Mouse (Mus musculus) left cerebral cortex, postnatal 10 days (tissue): ENCODE measurements around the gene Car14. TPM values are rescaled to one million over a fixed set of nuclear protein-coding genes. Genes with fewer than 3 reads are reported as not detected.
A peak's percentile ranks its signal among the peaks of the same experiment; 100 is the strongest.
"Not testable (repeated sequence)": the region's sequence is repeated elsewhere in the genome, so short reads cannot be mapped to it uniquely, and the experiment has no call there.

Source experiments
- DNase-seq, 2 experiments: peaks; one replicate each; pipeline ENCODE4 v3.0.0; 2021 to 2022; ENCODE audit warnings: low spot score in 2 of 2, mixed read lengths in 1 of 2; ENCODE audit errors: extremely low spot score in 1 of 2
- intact Hi-C: fragments of 180-260 bp; cut with DNase I; formaldehyde crosslinking; loops from one replicate; pipeline ENCODE4 v1.15.1; 2025
- total RNA-seq, 2 experiments: library from RNA; stranded (reverse); gene quantifications; 2 replicates each; pipeline ENCODE4 v1.2.3; 2021

The Car14 gene
- total RNA-seq, 2 experiments from 2014 or later, result 1.7 to 3.2 TPM

DNA sequence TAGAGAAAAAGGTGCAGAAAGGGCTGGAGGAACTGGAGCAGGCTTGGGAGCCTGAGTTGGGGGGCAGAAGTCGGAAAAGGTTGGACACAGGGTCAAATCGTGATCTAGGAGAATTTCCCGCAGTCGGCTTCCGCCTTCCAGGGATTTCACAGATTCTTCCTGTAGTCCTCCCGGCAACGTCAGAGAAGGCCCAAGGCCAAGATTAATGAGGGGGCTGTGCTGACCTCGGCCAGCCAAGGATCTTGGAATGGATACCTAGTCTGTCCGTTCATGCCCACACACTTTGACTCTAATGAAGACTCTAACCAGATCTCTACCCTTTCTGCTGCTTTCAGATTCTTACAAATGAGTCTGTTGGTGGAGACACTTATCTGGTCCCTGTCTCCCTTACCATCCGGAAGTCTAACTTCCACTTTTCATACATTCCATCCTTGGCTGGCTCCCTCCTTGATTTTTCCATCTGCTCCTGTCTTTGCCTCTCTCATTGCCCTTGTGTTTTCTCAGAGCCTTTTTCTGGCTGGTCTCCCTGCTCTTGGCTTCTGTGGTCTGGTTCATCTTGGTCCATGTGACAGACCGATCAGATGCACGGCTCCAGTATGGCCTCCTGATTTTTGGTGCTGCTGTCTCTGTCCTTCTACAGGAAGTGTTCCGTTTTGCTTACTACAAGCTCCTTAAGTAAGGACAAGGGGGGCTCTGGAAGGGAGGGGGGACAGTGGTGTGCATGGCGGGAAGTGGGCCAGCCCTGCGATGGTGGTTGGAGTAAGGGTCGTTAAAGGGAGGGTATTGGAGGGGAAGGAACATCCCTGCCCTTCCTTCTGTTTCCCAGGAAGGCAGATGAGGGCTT, 10.0 kb downstream of the Car14 start:
- DNase-seq, result peak in 1 of 2 experiments; percentile 81

DNA sequence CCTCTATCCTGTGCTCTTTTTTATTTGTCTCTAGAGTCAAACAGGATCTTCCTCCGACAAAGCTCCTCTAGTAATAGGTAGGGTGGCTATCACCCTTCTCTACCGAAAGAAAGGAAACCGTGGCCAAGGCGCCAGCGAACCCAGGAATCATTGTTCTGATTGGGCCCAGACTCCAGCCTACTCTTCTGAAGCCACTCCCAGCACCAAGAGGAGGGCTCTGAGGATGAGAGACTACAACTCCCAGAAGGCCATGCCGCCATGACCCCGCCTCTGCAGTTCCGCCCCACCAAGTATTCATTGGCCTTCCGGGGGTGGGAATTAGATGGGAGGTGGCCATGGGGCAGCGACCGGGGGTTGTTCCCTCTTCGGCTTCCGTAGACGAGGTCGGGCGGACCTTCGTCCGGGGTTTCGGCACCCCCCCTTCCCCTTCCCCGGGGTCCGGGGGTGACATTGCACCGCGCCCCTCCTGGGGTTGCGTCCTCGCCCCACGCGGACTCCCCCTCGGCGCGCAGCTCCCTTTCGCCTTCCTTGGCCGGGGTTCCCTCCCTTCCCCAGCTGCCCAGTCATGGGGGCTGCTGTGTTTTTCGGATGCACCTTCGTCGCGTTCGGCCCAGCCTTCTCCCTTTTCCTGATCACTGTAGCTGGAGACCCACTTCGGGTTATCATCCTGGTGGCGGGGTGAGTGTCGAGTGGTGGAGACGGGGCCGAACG, 10.7 kb downstream of the Car14 start, which contains the start of gene Aph1a:
TSS of gene Aph1a (plus strand) at position 364 of the 711 bp plus-strand sequence.
- DNase-seq, result peak; percentile 97 to 98
- intact Hi-C loops, result not testable (repeated sequence)

More for the DNA sequence above, 10.0 kb downstream of the Car14 start:
- intact Hi-C loops, result no loop called here

DNA sequence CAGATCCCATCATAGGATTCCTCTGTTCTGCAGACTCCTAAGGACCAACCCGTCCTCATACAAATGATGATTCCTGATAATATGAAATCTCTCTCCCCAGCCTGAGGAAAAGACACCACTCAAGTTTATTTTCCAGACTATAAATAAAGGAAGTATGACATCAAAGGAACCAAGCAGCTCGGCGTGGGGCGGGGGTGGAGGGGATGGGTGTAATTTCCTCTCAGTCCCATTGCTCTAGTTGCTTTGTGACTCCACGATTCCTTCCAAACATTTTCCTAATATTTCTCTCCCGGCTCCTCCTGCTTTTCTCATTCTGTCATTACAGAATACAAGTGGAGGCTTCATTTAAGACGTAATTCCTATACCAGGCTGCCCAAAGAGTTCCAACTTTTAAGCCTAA, 11.4 kb downstream of the Car14 start:
- intact Hi-C loops, result no loop called here
- DNase-seq, result peak in 1 of 2 experiments; percentile 68

GRCm38 (mm10) chr3:95892066-95893052, 12.1 kb downstream of the Car14 start:
- no peak for DNase-seq
- intact Hi-C loops, result no loop called here

- intact Hi-C loops, result no loop called here
- DNase-seq, result peak in 1 of 2 experiments; percentile 81
Observed at GRCm38 (mm10) chr3:95891211-95892065, 13.1 kb downstream of the Car14 start, which contains the start of gene BC028528. Gene BC028528, minus strand, starts transcription at chr3:95892005.

- no peak for DNase-seq
- intact Hi-C loops, result no loop called here
Observed at GRCm38 (mm10) chr3:95889664-95890063, 14.8 kb downstream of the Car14 start.

DNA sequence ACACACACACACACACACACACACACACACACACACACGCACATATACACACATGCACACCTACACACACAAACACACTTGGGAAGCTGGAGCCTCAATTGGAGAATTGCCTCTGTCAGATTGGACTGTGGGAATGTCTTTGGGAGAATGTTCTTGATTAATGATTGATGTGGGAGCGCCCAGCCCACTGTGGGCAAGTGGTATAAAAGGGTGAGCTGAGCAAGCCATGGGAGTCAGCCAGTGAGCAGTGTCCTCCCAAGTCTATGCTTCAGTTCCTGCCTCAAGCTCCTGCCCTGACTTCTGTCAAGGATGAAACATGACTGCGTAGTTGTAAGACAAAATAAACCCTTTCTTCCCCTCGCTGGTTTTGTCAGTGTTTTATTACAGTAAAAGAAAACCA, 16.9 kb downstream of the Car14 start:
- intact Hi-C loops, result no loop called here
- DNase-seq, result no peak

DNA sequence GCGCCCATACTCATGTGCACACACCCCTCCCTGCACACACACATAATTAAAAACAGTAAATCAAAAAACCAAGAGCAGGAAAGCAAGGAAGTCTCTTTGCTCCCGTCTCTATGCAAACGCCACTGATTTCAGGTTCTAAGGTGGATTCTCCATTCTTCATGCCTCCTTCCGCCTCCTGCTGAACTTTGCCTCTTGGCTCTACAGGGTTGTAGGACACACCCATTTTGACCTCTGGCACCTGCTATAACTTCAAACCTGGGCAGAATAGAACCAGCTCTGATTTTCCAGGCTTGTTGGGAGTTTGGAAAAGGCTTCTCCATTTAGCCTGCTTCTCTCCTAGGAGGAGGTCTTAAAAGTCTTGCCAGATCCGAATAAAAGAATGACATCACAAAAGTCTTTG, 20.1 kb downstream of the Car14 start:
- DNase-seq, result no peak
- intact Hi-C loops, result loop anchor here (5.0 kb wide), 1 partner anchor 163 kb away; no protein-coding TSS in a partner anchor

DNA sequence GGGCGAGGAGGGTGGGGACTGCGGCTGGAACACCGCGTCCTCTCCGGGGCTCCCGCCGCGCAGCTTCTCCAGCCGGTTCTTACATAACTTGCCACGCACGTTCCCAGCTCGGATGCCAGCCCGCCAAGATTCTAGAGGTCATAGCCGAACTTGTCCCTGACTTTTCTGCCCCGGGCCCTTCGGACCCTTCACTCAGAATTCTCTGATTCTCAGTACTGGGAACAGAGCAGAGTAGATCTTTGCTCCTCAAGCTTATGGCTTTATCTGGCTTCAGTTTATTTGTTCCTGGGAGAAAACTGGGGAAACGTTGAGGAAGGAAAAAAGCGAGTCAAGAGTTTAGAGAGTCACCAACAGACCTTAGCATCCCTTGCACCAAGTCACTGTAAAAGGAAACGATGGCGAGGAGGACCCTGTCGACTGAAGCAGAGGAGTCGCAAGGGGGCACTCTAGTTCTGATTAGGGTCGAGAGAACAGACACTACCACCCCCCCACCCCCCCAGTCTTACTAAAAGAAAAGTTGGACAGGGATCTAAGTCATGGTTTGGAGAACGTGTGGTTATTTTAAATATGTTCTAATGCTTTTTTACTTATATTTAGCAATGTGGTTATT, 21.6 kb downstream of the Car14 start:
- peak; percentile 71 to 90 for DNase-seq
- intact Hi-C loops, result loop anchor here (5.0 kb wide), 1 partner anchor 164 kb away; no protein-coding TSS in a partner anchor

DNA sequence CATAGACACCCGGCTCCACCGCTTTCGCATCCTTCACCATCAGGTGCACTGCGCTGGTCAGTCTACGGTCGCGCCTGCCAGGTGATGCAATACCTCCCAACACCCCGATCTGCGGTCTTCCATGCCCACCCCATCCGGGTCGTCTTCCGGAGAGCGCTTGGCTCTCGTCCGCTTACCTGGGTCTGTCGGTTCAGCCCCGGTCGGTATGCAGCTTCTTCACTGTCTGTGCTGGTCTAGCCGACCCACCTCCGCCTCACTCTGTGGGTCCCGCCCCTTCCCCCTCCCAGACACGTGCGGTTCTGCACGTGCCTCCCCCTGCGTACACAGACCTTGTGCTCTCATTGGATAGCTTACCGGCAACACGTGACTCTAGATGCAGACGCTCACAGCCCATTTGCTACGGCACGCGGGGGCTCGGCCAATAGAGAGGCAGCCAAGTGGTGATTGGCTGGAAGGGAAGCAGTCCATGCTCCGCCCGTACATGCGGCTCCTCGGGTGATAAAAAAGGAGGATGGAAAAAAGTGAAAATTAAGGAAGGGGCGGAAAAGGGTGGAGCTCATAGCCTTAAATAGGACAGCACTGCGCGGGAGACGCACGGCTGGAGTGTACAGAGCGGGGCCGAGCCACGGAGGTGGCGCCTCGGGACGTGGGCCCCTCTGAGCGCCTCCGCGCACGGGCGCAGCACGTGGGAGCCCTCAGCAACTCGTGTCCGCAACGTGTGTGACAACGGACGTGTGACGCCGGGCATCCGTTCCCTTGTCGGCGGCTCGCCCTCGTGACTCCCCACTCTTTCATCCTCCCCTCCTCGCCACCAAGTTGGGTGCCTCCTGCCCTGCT, 22.3 kb downstream of the Car14 start, which contains the start of gene Ciart:
TSS of gene Ciart (minus strand) at position 273 of the 837 bp plus-strand sequence.
- peak; percentile 97 for DNase-seq
- intact Hi-C loops, result loop anchor here (5.0 kb wide), 1 partner anchor 165 kb away; no protein-coding TSS in a partner anchor

- no peak for DNase-seq
- intact Hi-C loops, result no loop called here
Observed at GRCm38 (mm10) chr3:95879063-95879462, 25.4 kb downstream of the Car14 start.

GRCm38 (mm10) chr3:95872048-95872447, 32.4 kb downstream of the Car14 start:
- no peak for DNase-seq
- intact Hi-C loops, result no loop called here

DNA sequence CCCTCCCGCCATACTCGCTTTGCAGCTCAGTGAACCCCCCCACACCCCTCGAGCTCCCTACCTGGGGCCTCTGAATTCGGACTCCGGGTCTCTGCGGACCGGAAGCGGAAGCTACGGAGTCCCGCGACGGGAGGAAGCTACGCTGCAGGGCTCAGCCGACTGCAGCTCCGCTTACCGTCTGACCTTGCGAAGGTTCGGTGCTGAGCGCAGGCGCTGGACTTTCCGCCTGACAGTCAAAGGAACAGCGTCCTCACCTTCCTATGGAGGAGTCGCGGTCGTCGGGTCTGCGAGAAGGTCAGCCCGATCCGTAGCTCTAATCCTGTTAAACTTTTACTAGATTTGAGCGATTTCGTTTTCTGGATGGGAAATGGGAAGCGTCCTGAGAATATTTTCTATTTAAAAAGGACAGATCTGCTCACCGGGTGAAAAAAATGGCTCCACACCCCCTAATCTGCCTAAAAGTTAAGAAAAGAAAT, 33.1 kb downstream of the Car14 start, which contains the start of gene Mrps21:
TSS of gene Mrps21 (minus strand) at position 128 of the 476 bp plus-strand sequence.
- intact Hi-C loops, result no loop called here
- DNase-seq, result peak; percentile 80 to 92

DNA sequence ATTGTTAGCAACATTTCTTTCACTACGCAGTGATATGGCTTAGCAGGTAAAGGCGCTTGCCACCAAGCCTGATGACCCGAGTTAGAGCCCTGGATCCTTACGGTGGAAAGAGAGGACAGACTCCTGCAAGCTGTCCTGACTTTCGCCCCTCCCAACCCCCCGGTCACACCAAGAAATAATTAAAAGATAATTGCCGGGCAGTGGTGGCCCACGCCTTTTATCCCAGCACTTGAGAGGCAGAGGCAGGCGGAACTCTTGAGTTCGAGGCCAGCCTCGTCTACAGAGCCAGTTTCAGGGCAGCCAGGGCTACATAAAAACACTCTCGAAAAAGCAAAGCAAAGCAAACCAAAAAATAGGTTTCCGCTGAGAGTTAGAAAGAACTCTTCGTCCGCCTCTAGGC, 33.5 kb downstream of the Car14 start:
- no peak for DNase-seq
- intact Hi-C loops, result no loop called here

DNA sequence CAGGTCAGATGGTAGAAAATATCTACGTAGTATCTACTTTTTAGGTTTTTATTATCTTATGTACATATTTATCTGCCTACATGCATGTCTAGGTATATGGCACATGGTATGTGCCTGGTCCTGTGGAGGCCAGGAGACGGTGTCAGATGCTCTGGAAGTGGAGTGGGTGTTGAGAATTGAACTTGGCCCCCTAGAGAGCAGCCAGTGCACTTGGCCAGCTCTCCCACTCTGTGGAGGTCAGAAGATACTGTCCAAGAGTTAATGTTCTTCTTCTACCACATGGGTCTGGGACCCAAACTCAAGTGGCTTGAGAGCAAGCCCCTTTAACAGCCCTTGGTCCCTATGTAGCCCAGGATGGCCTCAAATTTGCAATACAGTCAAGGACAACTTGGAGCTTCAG, 37.1 kb downstream of the Car14 start:
- DNase-seq, result no peak
- intact Hi-C loops, result no loop called here

DNA sequence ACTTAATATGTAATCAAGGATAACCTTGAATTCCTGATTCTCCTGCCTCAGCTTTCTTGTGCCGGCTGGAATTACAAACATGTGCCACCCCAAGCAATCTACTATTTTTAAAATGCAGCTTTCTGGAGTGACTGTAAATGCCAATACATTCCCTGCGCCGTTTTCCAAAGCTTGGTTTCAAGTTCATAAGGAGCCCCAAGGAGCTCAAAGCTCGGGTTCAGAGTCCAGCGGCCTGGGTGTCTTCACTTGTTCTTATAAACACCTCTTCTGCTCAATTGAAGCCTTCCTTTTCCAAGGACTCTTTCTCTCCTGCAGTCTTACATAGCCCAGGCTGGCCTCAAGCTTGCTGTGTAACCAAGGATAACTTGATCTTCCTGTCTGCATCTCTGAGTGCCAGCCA, 38.4 kb downstream of the Car14 start:
- no peak for DNase-seq
- intact Hi-C loops, result no loop called here
